Mouse (Mus musculus) spleen, embryonic (tissue): ENCODE measurements at regions not wholly inside any gene's neighbourhood (a gene's known extent, or its start where the extent isn't known, plus 50 kb on each side); places are given as distances from the start of the nearest gene placed in this dataset.

Experiments
- CTCF ChIA-PET: fragments of 350-600 bp; sonication (Branson Sonifier 250); formaldehyde crosslinking; loops from one replicate; lab custom pipeline; 2022; lab: Charles Lee

GRCm38 (mm10) chr16:93533205-93533604, 70.7 kb downstream of the Setd4 start:
- CTCF ChIA-PET, result no interaction called here

GRCm38 (mm10) chr16:93531937-93532336, 71.9 kb downstream of the Setd4 start:
- CTCF ChIA-PET, result no interaction called here

GRCm38 (mm10) chr16:93522485-93522884, 81.4 kb downstream of the Setd4 start:
- CTCF ChIA-PET, result no interaction called here

- CTCF ChIA-PET, result no interaction called here
Measured at GRCm38 (mm10) chr16:93520481-93520880, 83.4 kb downstream of the Setd4 start.

- CTCF ChIA-PET, result no interaction called here
Measured at GRCm38 (mm10) chr16:93518620-93519019, 85.2 kb downstream of the Setd4 start.

- CTCF ChIA-PET, result no interaction called here
Measured at GRCm38 (mm10) chr16:93516793-93517192, 87.1 kb downstream of the Setd4 start.

- CTCF ChIA-PET, result no interaction called here
Measured at GRCm38 (mm10) chr16:93515456-93515941, 88.4 kb downstream of the Setd4 start.

GRCm38 (mm10) chr16:93513616-93514041, 90.2 kb downstream of the Setd4 start:
- CTCF ChIA-PET, result no interaction called here

GRCm38 (mm10) chr16:93511988-93512387, 91.9 kb downstream of the Setd4 start:
- CTCF ChIA-PET, result no interaction called here

- CTCF ChIA-PET, result no interaction called here
Measured at GRCm38 (mm10) chr16:93511517-93511916, 92.3 kb downstream of the Setd4 start.

- CTCF ChIA-PET, result no interaction called here
Measured at GRCm38 (mm10) chr16:93498800-93499199, 105.1 kb downstream of the Setd4 start.

GRCm38 (mm10) chr16:93493337-93494002, 110.4 kb downstream of the Setd4 start:
- CTCF ChIA-PET, result interaction anchor here (0.6 kb wide), 1 partner anchor 9 kb away, joined by 6 read pairs; no protein-coding TSS in a partner anchor

GRCm38 (mm10) chr16:93486646-93487550, 117.0 kb downstream of the Setd4 start:
- CTCF ChIA-PET, result no interaction called here

- CTCF ChIA-PET, result interaction anchor here (0.7 kb wide), 1 partner anchor 11 kb away, joined by 3 read pairs; no protein-coding TSS in a partner anchor
Measured at GRCm38 (mm10) chr16:93469957-93470356, 133.9 kb downstream of the Setd4 start.

- CTCF ChIA-PET, result no interaction called here
Measured at GRCm38 (mm10) chr16:93465741-93466140, 138.1 kb downstream of the Setd4 start.

GRCm38 (mm10) chr16:93464898-93465297, 139.0 kb downstream of the Setd4 start:
- CTCF ChIA-PET, result no interaction called here

GRCm38 (mm10) chr16:93463405-93463804, 140.5 kb downstream of the Setd4 start:
- CTCF ChIA-PET, result no interaction called here

- CTCF ChIA-PET, result interaction anchor here (0.6 kb wide), 1 partner anchor 8 kb away, joined by 10 read pairs; no protein-coding TSS in a partner anchor
Measured at GRCm38 (mm10) chr16:93462286-93462610, 141.6 kb downstream of the Setd4 start.

GRCm38 (mm10) chr16:93461406-93462285, 142.2 kb downstream of the Setd4 start:
- CTCF ChIA-PET, result interaction anchor here (0.6 kb wide), 1 partner anchor 8 kb away, joined by 10 read pairs; no protein-coding TSS in a partner anchor

GRCm38 (mm10) chr16:93459497-93460240, 144.2 kb downstream of the Setd4 start:
- CTCF ChIA-PET, result interaction anchor here (0.6 to 1.0 kb wide), 2 partner anchors 10 to 187 kb away, joined by 3 read pairs; no protein-coding TSS in a partner anchor
